Mouse (Mus musculus) bone marrow macrophage, adult 2 months (primary cell): ENCODE measurements around the gene Peli1.

ENCODE experiments used
- CTCF ChIP-seq: IDR thresholded peaks from 2 replicates; pipeline ENCODE4 v1.5.1; 2012; ENCODE audit warnings: low read depth, mild to moderate bottlenecking, low read length, moderate library complexity
- POLR2A ChIP-seq: IDR thresholded peaks from 2 replicates; pipeline ENCODE4 v1.6.1; 2012; ENCODE audit warnings: mild to moderate bottlenecking, low read depth, low read length, borderline replicate concordance

GRCm38 (mm10) chr11:21175063-21175462 lies 84.0 kb downstream of the Peli1 start:
- TF ChIP-seq POLR2A (no peak), CTCF (no peak)
